Mouse (Mus musculus) cerebellum, adult 2 months (tissue): ENCODE measurements at regions not wholly inside any gene's neighbourhood (a gene's known extent, or its start where the extent isn't known, plus 50 kb on each side); places are given as distances from the start of the nearest gene placed in this dataset.

Experiments used
- CTCF ChIP-seq: fragments of 200-500 bp; IDR thresholded peaks from 2 replicates; pipeline ENCODE4 v1.5.1; 2011; ENCODE audit warnings: low read depth, mild to moderate bottlenecking, control low read depth, low read length, moderate library complexity, borderline replicate concordance; ENCODE audit not compliant: insufficient read depth
- POLR2A ChIP-seq: fragments of 200-500 bp; IDR thresholded peaks from 2 replicates; pipeline ENCODE4 v1.6.1; 2011; ENCODE audit warnings: low read length, control low read depth, borderline replicate concordance; ENCODE audit not compliant: insufficient read depth

- TF ChIP-seq CTCF: no peak
- TF ChIP-seq POLR2A: no peak
Measured at GRCm38 (mm10) chr10:117565529-117566086, 63.7 kb upstream of the Cpm start.
